Comparison of ENCODE assay signal across 13 mouse cellular contexts in genomic region chrX:101847191-101847795, GRCm38 (mm10). TPM values are rescaled to one million over a fixed set of nuclear protein-coding genes. Genes with fewer than 3 reads are reported as not detected.
DNase-seq lines count a peak whose midpoint lies in the region; ATAC-seq and TF ChIP-seq lines count a peak whose summit lies in the region.
"Had no signal": no experiment of that assay in that cellular context is flagged by ENCODE, and none has a peak within 500 bp of the region (broad histone marks: within the 10 kb centered on the region; RNA-seq: fewer than 3 reads in every experiment).

No protein-coding gene starts in this region.

- no peaks in the 10 kb centered on the region for H3K36me3 ChIP-seq in heart, adult 2 months (ENCODE audit: control insufficient read depth, insufficient read depth, low read length)
- H3K36me3 ChIP-seq in intestine, embryonic 16.5 days (ENCODE audit: control insufficient read depth, insufficient read depth, low read length), result no peaks in the 10 kb centered on the region

- peak; percentile 14 for DNase-seq in heart, postnatal 4 days
- DNase-seq in heart, adult 2 months, result no peak
- DNase-seq in embryo, embryonic 10.5 days (ENCODE audit: low spot score), result peak; percentile 33
- peak; percentile 18 for DNase-seq in lung, postnatal 25 days (ENCODE audit: low spot score)
- no peak for DNase-seq in cerebellum, adult 11 months
- no peak for DNase-seq in urinary bladder, postnatal 25 days (ENCODE audit: low spot score)
- DNase-seq: cerebellum, adult 18-20 months; right cerebral cortex, postnatal 14 days; thymus, adult 18-20 months had no signal

- TF ChIP-seq EP300 in heart, adult 2 months (IDR thresholded peaks at IDR 0.05; ENCODE audit: insufficient read depth, low read depth, low read length), result no peak

- H3K27me3 ChIP-seq in heart, adult 2 months (ENCODE audit: control insufficient read depth, insufficient read depth, low read length), result peaks cover 10% of the 10 kb centered on the region
- H3K27me3 ChIP-seq in intestine, embryonic 16.5 days (replicated peaks; ENCODE audit: control insufficient read depth, insufficient read depth, low read length), result peaks cover 38% of the 10 kb centered on the region

- H3K4me1 ChIP-seq in heart, adult 2 months (ENCODE audit: control insufficient read depth, insufficient read depth, low read length), result no peaks in the 10 kb centered on the region
- H3K4me1 ChIP-seq in intestine, embryonic 16.5 days (ENCODE audit: control insufficient read depth, insufficient read depth, low read length), result no peaks in the 10 kb centered on the region

- no peak overlapping the region for H3K9ac ChIP-seq in heart, adult 2 months (ENCODE audit: low read depth, low read length)
- H3K9ac ChIP-seq in intestine, embryonic 16.5 days (ENCODE audit: low read depth, low read length), result no peak overlapping the region

- no peak overlapping the region for H3K4me2 ChIP-seq in intestine, embryonic 16.5 days (ENCODE audit: low read depth, low read length)

- TF ChIP-seq POLR2A in heart, adult 2 months (IDR thresholded peaks at IDR 0.05; ENCODE audit: insufficient read depth, low read depth, low read length), result no peak

- H3K27ac ChIP-seq in heart, adult 2 months, result no peak overlapping the region
- H3K27ac ChIP-seq in intestine, embryonic 16.5 days (ENCODE audit: low read length), result peak overlapping the region; percentile 9; the same call in 1 of the 2 replicates
- H3K27ac ChIP-seq: hindbrain, postnatal 0 days had no signal

- H3K9me3 ChIP-seq in intestine, embryonic 16.5 days (ENCODE audit: control insufficient read depth, low read length), result no peaks in the 10 kb centered on the region

- H3K79me2 ChIP-seq in heart, adult 2 months (replicated peaks; ENCODE audit: control insufficient read depth, insufficient read depth, low read length), result no peaks in the 10 kb centered on the region

- TF ChIP-seq CTCF in heart, adult 2 months (IDR thresholded peaks at IDR 0.05), result no peak

- intact Hi-C loops in heart, adult 2 months (cut with DNase I), result no loop called here

- no peak overlapping the region for H3K4me3 ChIP-seq in heart, adult 2 months
- no peak overlapping the region for H3K4me3 ChIP-seq in intestine, embryonic 16.5 days (ENCODE audit: low read length)

- WGBS in heart, adult 2 months, result 71% methylated on average over 5 of the region's 5 CpGs
- 64% methylated on average over 5 of the region's 5 CpGs for WGBS in intestine, embryonic 16.5 days

- ATAC-seq in intestine, embryonic 16.5 days, result peak; percentile 64
- ATAC-seq: hindbrain, postnatal 0 days had no signal

RNA-seq across cellular contexts. Expression of gene Nhsl2, which starts 1.9 kb away (rescaled TPM):
- 1 to 10 TPM; 7.8 to 8.4 TPM for total RNA-seq in heart, postnatal 4 days (2021)
- total RNA-seq in heart, adult 2 months (2021), result 1 to 10 TPM; 3.6 to 4.2 TPM
- polyA plus RNA-seq in heart, adult 2 months (2012; rRNA removed), result 1.4 and 2.7 TPM in 2 replicates
- polyA plus RNA-seq in intestine, embryonic 16.5 days (2015; fragmentation: Nextera tagmentation; extraction: Ambion mirVana), result 5.4 and 6.9 TPM in 2 replicates

RNA-seq across cellular contexts. Expression of gene 8030474K03Rik, which starts 52.8 kb away (rescaled TPM):
- total RNA-seq in heart, postnatal 4 days (2021), result not detected
- total RNA-seq in heart, adult 2 months (2021), result under 1 TPM in 1 of 2 experiments, not detected in 1; 0.13 TPM
- polyA plus RNA-seq in heart, adult 2 months (2012; rRNA removed), result not detected in 2 replicates
- polyA plus RNA-seq in intestine, embryonic 16.5 days (2015; fragmentation: Nextera tagmentation; extraction: Ambion mirVana), result 0.26 TPM in 1 of 2 replicates, not detected in the other
- total RNA-seq: hindbrain, postnatal 0 days had no signal
- polyA plus RNA-seq: neural tube, embryonic 11.5 days had no signal

RNA-seq across cellular contexts. Expression of gene Gm4779, which starts 53.1 kb away (rescaled TPM):
- total RNA-seq in heart, postnatal 4 days (2021), result not detected
- under 1 TPM in 1 of 2 experiments, not detected in 1; 0.26 TPM for total RNA-seq in heart, adult 2 months (2021)
- polyA plus RNA-seq in heart, adult 2 months (2012; rRNA removed), result not detected in 2 replicates
- polyA plus RNA-seq in intestine, embryonic 16.5 days (2015; fragmentation: Nextera tagmentation; extraction: Ambion mirVana), result 0.16 TPM in 1 of 2 replicates, not detected in the other
- total RNA-seq: megakaryocyte progenitor cell, adult 5-6 weeks had no signal
- polyA plus RNA-seq: hindbrain, postnatal 0 days; neural tube, embryonic 11.5 days had no signal

Comparison
In these comparisons a context has a peak if more than half of its experiments do, and no peak if none do; other contexts are left out.
1. DNase-seq: peak in heart, postnatal 4 days (single experiment), embryo, embryonic 10.5 days (single experiment) and lung, postnatal 25 days (single experiment); none in heart, adult 2 months (0 of 2), cerebellum, adult 11 months (single experiment) and urinary bladder, postnatal 25 days (single experiment).